Mouse (Mus musculus) CH12.LX (cell line): Measurements from ENCODE around the gene Bicc1. TPM values are rescaled to one million over a fixed set of nuclear protein-coding genes. Genes with fewer than 3 reads are reported as not detected.

Source experiments
- DNase-seq: peaks from one replicate; pipeline ENCODE4 v3.0.0-alpha.2; 2013; ENCODE audit errors: extremely low read depth
- H3K27ac ChIP-seq: 2 replicates; pipeline ENCODE4 v1.5.1; 2012; ENCODE audit warnings: low read depth, mild to moderate bottlenecking, control low read depth, moderate library complexity; ENCODE audit not compliant: insufficient read depth
- H3K27me3 ChIP-seq: replicated peaks from 2 replicates; pipeline ENCODE3; 2012; ENCODE audit warnings: inconsistent platforms
- H3K36me3 ChIP-seq, 2 experiments: replicated peaks in 1 of 2; 2 replicates each; pipeline versions ENCODE3 to v1.6.1; 2012; ENCODE audit warnings: inconsistent platforms in 1 of 2, low read length in 1 of 2, mild to moderate bottlenecking in 1 of 2, mixed read lengths in 1 of 2, moderate library complexity in 1 of 2; ENCODE audit not compliant: control insufficient read depth in 1 of 2, insufficient read depth in 1 of 2
- H3K4me1 ChIP-seq, 2 experiments: 2 replicates each; pipeline ENCODE4 v1.6.1; 2012; ENCODE audit warnings: inconsistent platforms in 1 of 2, moderate library complexity in 1 of 2; ENCODE audit not compliant: insufficient read depth in 2 of 2, control insufficient read depth in 1 of 2
- H3K4me2 ChIP-seq: 2 replicates; pipeline ENCODE4 v1.6.1; 2012; ENCODE audit warnings: low read depth, mild to moderate bottlenecking, control low read depth; ENCODE audit not compliant: poor library complexity, insufficient read depth, severe bottlenecking
- H3K4me3 ChIP-seq, 3 experiments: fragments of 150-350 bp in 1 of 3; sonication (generic) in 1 of 3; replicated peaks in 1 of 3; 2 replicates each; pipeline versions ENCODE3 to v1.5.1; 2011 to 2012; ENCODE audit warnings: low read depth in 2 of 3, low read length in 2 of 3, mild to moderate bottlenecking in 2 of 3, moderate library complexity in 2 of 3, control low read depth in 1 of 3, improper control_type of control experiment in 1 of 3, inconsistent platforms in 1 of 3, mixed read lengths in 1 of 3; ENCODE audit not compliant: poor library complexity in 1 of 3
- H3K79me2 ChIP-seq: replicated peaks from 2 replicates; pipeline ENCODE4 v1.6.1; 2012; ENCODE audit warnings: mild to moderate bottlenecking, moderate library complexity; ENCODE audit not compliant: control insufficient read depth, poor library complexity, insufficient read depth, severe bottlenecking; ENCODE audit errors: extremely low read depth
- H3K9ac ChIP-seq: 2 replicates; pipeline ENCODE4 v1.6.1; 2012; ENCODE audit warnings: low read depth, mild to moderate bottlenecking, control low read depth, moderate library complexity; ENCODE audit not compliant: insufficient read depth
- H3K9me3 ChIP-seq: replicated peaks from 2 replicates; pipeline ENCODE3; 2012; ENCODE audit warnings: low read length, inconsistent platforms, mixed read lengths
- GABPA ChIP-seq: IDR thresholded peaks from 2 replicates; pipeline ENCODE4 v1.6.1; 2012; ENCODE audit warnings: low read depth, low read length, improper control_type of control experiment, inconsistent platforms; ENCODE audit not compliant: insufficient replicate concordance
- HCFC1 ChIP-seq: IDR thresholded peaks from 2 replicates; pipeline ENCODE4 v1.6.1; 2012; ENCODE audit warnings: low read depth, mild to moderate bottlenecking, inconsistent platforms, low read length, improper control_type of control experiment
- IRF4 ChIP-seq: IDR thresholded peaks from 2 replicates; pipeline ENCODE4 v1.6.1; 2014; ENCODE audit warnings: low read depth, mild to moderate bottlenecking, inconsistent platforms, low read length, improper control_type of control experiment
- JUN ChIP-seq: IDR thresholded peaks from 2 replicates; pipeline ENCODE4 v1.6.1; 2011; ENCODE audit warnings: low read depth, mild to moderate bottlenecking, low read length, improper control_type of control experiment, moderate library complexity; ENCODE audit not compliant: insufficient read depth
- MAX ChIP-seq: IDR thresholded peaks from 2 replicates; pipeline ENCODE4 v1.6.1; 2011; ENCODE audit warnings: low read length, improper control_type of control experiment
- MEF2A ChIP-seq: IDR thresholded peaks from 2 replicates; pipeline ENCODE4 v1.6.1; 2014; ENCODE audit warnings: low read depth, mild to moderate bottlenecking, inconsistent platforms, low read length, improper control_type of control experiment, borderline replicate concordance
- MXI1 ChIP-seq: IDR thresholded peaks from 2 replicates; pipeline ENCODE4 v1.6.1; 2011; ENCODE audit warnings: mild to moderate bottlenecking, low read depth, low read length, improper control_type of control experiment
- NRF1 ChIP-seq: IDR thresholded peaks from 2 replicates; pipeline ENCODE4 v1.6.1; 2014; ENCODE audit warnings: low read depth, mild to moderate bottlenecking, inconsistent platforms, low read length, improper control_type of control experiment, moderate library complexity
- TBP ChIP-seq: conservative IDR thresholded peaks from 2 replicates; pipeline ENCODE4 v1.6.1; 2011; ENCODE audit warnings: low read depth, low read length, improper control_type of control experiment
- UBTF ChIP-seq: IDR thresholded peaks from 2 replicates; pipeline ENCODE4 v1.6.1; 2012; ENCODE audit warnings: low read depth, mild to moderate bottlenecking, inconsistent platforms, low read length, improper control_type of control experiment, moderate library complexity
- dilution Hi-C: fragments of 300-500 bp; cut with MboI; formaldehyde crosslinking; loops from 2 replicates; pipeline ENCODE4 v1.14.3; 2020; ENCODE audit warnings: low sequenced_read_pairs; ENCODE audit not compliant: extremely low pct_unique_long_range_greater_than_20kb, extremely low pct_ligation_motif_present
- in situ Hi-C: fragments of 300-500 bp; cut with MboI; formaldehyde crosslinking; loops from 3 replicates; pipeline ENCODE4 v1.14.3; 2019; ENCODE audit warnings: low sequenced_read_pairs, low pct_ligation_motif_present, low pct_unique_long_range_greater_than_20kb, mixed read lengths
- polyA plus RNA-seq: library from polyadenylated mRNA; unstranded; fragments of >175 nt; gene quantifications from 2 replicates; pipeline ENCODE4 v1.2.1, GENCODE M21; 2012; ENCODE audit warnings: low read depth; ENCODE audit not compliant: insufficient read length
- total RNA-seq, 2 experiments: library from RNA; depleted of rRNA; stranded (reverse); fragments of 300-350 nt in 1 of 2; fragments of >200 nt in 1 of 2; gene quantifications; 2 replicates each; pipeline ENCODE4 v1.2.3; 2012 to 2014

The Bicc1 gene
- total and polyA plus RNA-seq, 3 experiments, result not detected

GRCm38 (mm10) chr10:71195501-71195900 is 36.0 kb upstream of the Bicc1 start:
- TF ChIP-seq MAX (no peak), NRF1 (no peak), IRF4 (no peak), MXI1 (no peak), MEF2A (no peak), UBTF (no peak), HCFC1 (no peak)
- H3K27ac ChIP-seq, result no peak overlapping the region
- H3K27me3 ChIP-seq, result no peaks in the 10 kb centered on the region
- no peaks in the 10 kb centered on the region for H3K36me3 ChIP-seq
- H3K4me3 ChIP-seq, result no peak overlapping the region
- H3K9me3 ChIP-seq, result no peaks in the 10 kb centered on the region
- H3K4me1 ChIP-seq, result no peaks in the 10 kb centered on the region
- dilution Hi-C loops, result no loop called here
- no peak overlapping the region for H3K4me2 ChIP-seq
- in situ Hi-C loops, result no loop called here
- DNase-seq, result no peak
- no peak overlapping the region for H3K9ac ChIP-seq
- no peaks in the 10 kb centered on the region for H3K79me2 ChIP-seq

GRCm38 (mm10) chr10:71194713-71195112 is 35.2 kb upstream of the Bicc1 start:
- no peaks in the 10 kb centered on the region for H3K4me1 ChIP-seq
- H3K4me2 ChIP-seq, result no peak overlapping the region
- no peaks in the 10 kb centered on the region for H3K9me3 ChIP-seq
- TF ChIP-seq JUN (no peak), GABPA (no peak)
- no peak for DNase-seq
- H3K79me2 ChIP-seq, result no peaks in the 10 kb centered on the region
- no peak overlapping the region for H3K27ac ChIP-seq
- dilution Hi-C loops, result no loop called here
- no peaks in the 10 kb centered on the region for H3K27me3 ChIP-seq
- H3K4me3 ChIP-seq, result no peak overlapping the region
- H3K36me3 ChIP-seq, result no peaks in the 10 kb centered on the region
- H3K9ac ChIP-seq, result no peak overlapping the region
- in situ Hi-C loops, result no loop called here

GRCm38 (mm10) chr10:71193319-71193718 is 33.8 kb upstream of the Bicc1 start:
- no peak for TF ChIP-seq TBP
- no peak overlapping the region for H3K4me2 ChIP-seq
- no peaks in the 10 kb centered on the region for H3K79me2 ChIP-seq
- no peak for DNase-seq
- H3K36me3 ChIP-seq, result no peaks in the 10 kb centered on the region
- H3K9me3 ChIP-seq, result no peaks in the 10 kb centered on the region
- H3K27me3 ChIP-seq, result no peaks in the 10 kb centered on the region
- H3K9ac ChIP-seq, result no peak overlapping the region
- in situ Hi-C loops, result no loop called here
- H3K4me1 ChIP-seq, result no peaks in the 10 kb centered on the region
- no peak overlapping the region for H3K27ac ChIP-seq
- H3K4me3 ChIP-seq, result no peak overlapping the region
- dilution Hi-C loops, result no loop called here
